Mouse (Mus musculus): ENCODE results near the gene Mettl7a2. TPM values are rescaled to one million over a fixed set of nuclear protein-coding genes. Genes with fewer than 3 reads are reported as not detected.
"Not testable (repeated sequence)": the region's sequence is repeated elsewhere in the genome, so short reads cannot be mapped to it uniquely, and the experiment has no call there.

The Mettl7a2 gene
- total RNA-seq, 1 experiment: 1.4 TPM

- Histone ChIP-seq H3K9me3 (ENCODE audit: control insufficient read depth, insufficient read depth, low read depth, low read length) (no peaks in the 10 kb centered on the region), H3K4me1 (ENCODE audit: control insufficient read depth in 2 of 2, insufficient read depth in 2 of 2, low read length in 2 of 2, poor library complexity in 1 of 2) (no peaks in the 10 kb centered on the region), H3K36me3 (ENCODE audit: control insufficient read depth, insufficient read depth, low read length, poor library complexity, severe bottlenecking) (no peaks in the 10 kb centered on the region), H3K9ac (ENCODE audit: insufficient read depth, low read depth, low read length, poor library complexity, severe bottlenecking) (no peak overlapping the region), H3K4me3 (ENCODE audit: insufficient read depth in 1 of 2, low read depth in 1 of 2, low read length in 2 of 2, poor library complexity in 1 of 2, severe bottlenecking in 1 of 2) (no peak overlapping the region), H3K27ac (ENCODE audit: insufficient read depth, low read depth, low read length, poor library complexity, severe bottlenecking) (no peak overlapping the region)
- DNase-seq (ENCODE audit: low read depth, low spot score): no peak
- TF ChIP-seq MAFK (IDR thresholded peaks at IDR 0.05; ENCODE audit: insufficient read depth, low read depth, low read length): no peak
- in situ Hi-C loops (cut with MboI; ENCODE audit: low sequenced_read_pairs in 2 of 2, unreplicated experiment in 2 of 2): loop anchor here (5.0 kb wide), 1 partner anchor 44 kb away; no protein-coding TSS in a partner anchor
Observed at GRCm38 (mm10) chr15:100355876-100356275, 2.9 kb downstream of the Mettl7a2 start.

- TF ChIP-seq ZC3H11A (IDR thresholded peaks at IDR 0.05; ENCODE audit: borderline replicate concordance, low read depth, low read length) (no peak), CHD2 (IDR thresholded peaks at IDR 0.05; ENCODE audit: low read depth, low read length) (no peak), ZNF384 (IDR thresholded peaks at IDR 0.05; ENCODE audit: low read depth, low read length) (no peak), HCFC1 (IDR thresholded peaks at IDR 0.05; ENCODE audit: borderline replicate concordance, insufficient read depth, low read length) (no peak), MAFK (IDR thresholded peaks at IDR 0.05; ENCODE audit: insufficient read depth, low read depth, low read length) (no peak)
- DNase-seq (ENCODE audit: low read depth, low spot score): no peak
- Histone ChIP-seq H3K9me3 (ENCODE audit: control insufficient read depth, insufficient read depth, low read depth, low read length) (no peaks in the 10 kb centered on the region), H3K9ac (ENCODE audit: insufficient read depth, low read depth, low read length, poor library complexity, severe bottlenecking) (no peak within 1 kb of the TSS), H3K27ac (ENCODE audit: insufficient read depth, low read depth, low read length, poor library complexity, severe bottlenecking) (no peak within 1 kb of the TSS), H3K36me3 (ENCODE audit: control insufficient read depth, insufficient read depth, low read length, poor library complexity, severe bottlenecking) (no peaks in the 10 kb centered on the region), H3K4me3 (ENCODE audit: insufficient read depth in 1 of 2, low read depth in 1 of 2, low read length in 2 of 2, poor library complexity in 1 of 2, severe bottlenecking in 1 of 2) (no peak within 1 kb of the TSS), H3K4me1 (ENCODE audit: control insufficient read depth in 2 of 2, insufficient read depth in 2 of 2, low read length in 2 of 2, poor library complexity in 1 of 2) (no peaks in the 10 kb centered on the region)
- in situ Hi-C loops (cut with MboI; ENCODE audit: low sequenced_read_pairs in 2 of 2, unreplicated experiment in 2 of 2): no loop called here
Observed at GRCm38 (mm10) chr15:100364242-100364641, 11.2 kb downstream of the Mettl7a2 start, which contains the start of gene Higd1c. Gene Higd1c (plus strand): TSS chr15:100364542.

- in situ Hi-C loops (cut with MboI; ENCODE audit: low sequenced_read_pairs in 2 of 2, unreplicated experiment in 2 of 2); H3K4me3 ChIP-seq (ENCODE audit: insufficient read depth in 1 of 2, low read depth in 1 of 2, low read length in 2 of 2, poor library complexity in 1 of 2, severe bottlenecking in 1 of 2); DNase-seq (ENCODE audit: low read depth, low spot score); H3K9me3 ChIP-seq (ENCODE audit: control insufficient read depth, insufficient read depth, low read depth, low read length); H3K9ac ChIP-seq (ENCODE audit: insufficient read depth, low read depth, low read length, poor library complexity, severe bottlenecking); H3K4me1 ChIP-seq (ENCODE audit: control insufficient read depth in 2 of 2, insufficient read depth in 2 of 2, low read length in 2 of 2, poor library complexity in 1 of 2); H3K36me3 ChIP-seq (ENCODE audit: control insufficient read depth, insufficient read depth, low read length, poor library complexity, severe bottlenecking); H3K27ac ChIP-seq (ENCODE audit: insufficient read depth, low read depth, low read length, poor library complexity, severe bottlenecking): not testable (repeated sequence)
Observed at GRCm38 (mm10) chr15:100365967-100366366, 13.0 kb downstream of the Mettl7a2 start.

- Histone ChIP-seq H3K9me3 (ENCODE audit: control insufficient read depth, insufficient read depth, low read depth, low read length) (no peaks in the 10 kb centered on the region), H3K9ac (ENCODE audit: insufficient read depth, low read depth, low read length, poor library complexity, severe bottlenecking) (no peak overlapping the region), H3K27ac (ENCODE audit: insufficient read depth, low read depth, low read length, poor library complexity, severe bottlenecking) (no peak overlapping the region), H3K4me1 (ENCODE audit: control insufficient read depth in 2 of 2, insufficient read depth in 2 of 2, low read length in 2 of 2, poor library complexity in 1 of 2) (no peaks in the 10 kb centered on the region), H3K4me3 (ENCODE audit: insufficient read depth in 1 of 2, low read depth in 1 of 2, low read length in 2 of 2, poor library complexity in 1 of 2, severe bottlenecking in 1 of 2) (no peak overlapping the region), H3K36me3 (ENCODE audit: control insufficient read depth, insufficient read depth, low read length, poor library complexity, severe bottlenecking) (no peaks in the 10 kb centered on the region)
- TF ChIP-seq MAFK (IDR thresholded peaks at IDR 0.05; ENCODE audit: insufficient read depth, low read depth, low read length) (peak; percentile 82), HCFC1 (IDR thresholded peaks at IDR 0.05; ENCODE audit: borderline replicate concordance, insufficient read depth, low read length) (no peak), ZNF384 (IDR thresholded peaks at IDR 0.05; ENCODE audit: low read depth, low read length) (no peak)
- no peak for DNase-seq (ENCODE audit: low read depth, low spot score)
- in situ Hi-C loops (cut with MboI; ENCODE audit: low sequenced_read_pairs in 2 of 2, unreplicated experiment in 2 of 2): no loop called here
Observed at GRCm38 (mm10) chr15:100367119-100367518, 14.1 kb downstream of the Mettl7a2 start.

GRCm38 (mm10) chr15:100375066-100375465 is 22.1 kb downstream of the Mettl7a2 start:
- H3K4me1 ChIP-seq (ENCODE audit: control insufficient read depth in 2 of 2, insufficient read depth in 2 of 2, low read length in 2 of 2, poor library complexity in 1 of 2): no peaks in the 10 kb centered on the region
- in situ Hi-C loops (cut with MboI; ENCODE audit: low sequenced_read_pairs in 2 of 2, unreplicated experiment in 2 of 2): no loop called here
- no peaks in the 10 kb centered on the region for H3K9me3 ChIP-seq (ENCODE audit: control insufficient read depth, insufficient read depth, low read depth, low read length)
- no peak overlapping the region for H3K4me3 ChIP-seq (ENCODE audit: insufficient read depth in 1 of 2, low read depth in 1 of 2, low read length in 2 of 2, poor library complexity in 1 of 2, severe bottlenecking in 1 of 2)
- DNase-seq (ENCODE audit: low read depth, low spot score): peak; percentile 75
- no peak overlapping the region for H3K9ac ChIP-seq (ENCODE audit: insufficient read depth, low read depth, low read length, poor library complexity, severe bottlenecking)
- no peaks in the 10 kb centered on the region for H3K36me3 ChIP-seq (ENCODE audit: control insufficient read depth, insufficient read depth, low read length, poor library complexity, severe bottlenecking)
- TF ChIP-seq ZC3H11A (IDR thresholded peaks at IDR 0.05; ENCODE audit: borderline replicate concordance, low read depth, low read length) (peak; percentile 31; the same call in 1 of the 2 replicates), CHD2 (IDR thresholded peaks at IDR 0.05; ENCODE audit: low read depth, low read length) (no peak), HCFC1 (IDR thresholded peaks at IDR 0.05; ENCODE audit: borderline replicate concordance, insufficient read depth, low read length) (no peak)
- no peak overlapping the region for H3K27ac ChIP-seq (ENCODE audit: insufficient read depth, low read depth, low read length, poor library complexity, severe bottlenecking)

- H3K4me1 ChIP-seq (ENCODE audit: control insufficient read depth in 2 of 2, insufficient read depth in 2 of 2, low read length in 2 of 2, poor library complexity in 1 of 2); in situ Hi-C loops (cut with MboI; ENCODE audit: low sequenced_read_pairs in 2 of 2, unreplicated experiment in 2 of 2); H3K36me3 ChIP-seq (ENCODE audit: control insufficient read depth, insufficient read depth, low read length, poor library complexity, severe bottlenecking); H3K4me3 ChIP-seq (ENCODE audit: insufficient read depth in 1 of 2, low read depth in 1 of 2, low read length in 2 of 2, poor library complexity in 1 of 2, severe bottlenecking in 1 of 2); DNase-seq (ENCODE audit: low read depth, low spot score); H3K9me3 ChIP-seq (ENCODE audit: control insufficient read depth, insufficient read depth, low read depth, low read length); H3K27ac ChIP-seq (ENCODE audit: insufficient read depth, low read depth, low read length, poor library complexity, severe bottlenecking); H3K9ac ChIP-seq (ENCODE audit: insufficient read depth, low read depth, low read length, poor library complexity, severe bottlenecking): not testable (repeated sequence)
Observed at GRCm38 (mm10) chr15:100377847-100378505, 25.0 kb downstream of the Mettl7a2 start.

All from ES-E14 (cell line).